Mouse (Mus musculus) ES-Bruce4 (cell line): ENCODE measurements around the gene Prps2. TPM values are rescaled to one million over a fixed set of nuclear protein-coding genes. Genes with fewer than 3 reads are reported as not detected.

Experiments used
- H3K27ac ChIP-seq: 2 replicates; pipeline ENCODE4 v1.5.1; 2012; ENCODE audit warnings: low read length, inconsistent platforms; ENCODE audit not compliant: insufficient read depth
- H3K27me3 ChIP-seq: 2 replicates; pipeline ENCODE4 v1.6.1; 2012; ENCODE audit warnings: mild to moderate bottlenecking, low read length, inconsistent platforms; ENCODE audit not compliant: control insufficient read depth, poor library complexity, insufficient read depth, severe bottlenecking
- H3K36me3 ChIP-seq: 2 replicates; pipeline ENCODE4 v1.6.1; 2012; ENCODE audit warnings: inconsistent platforms, mild to moderate bottlenecking, low read length, moderate library complexity; ENCODE audit not compliant: control insufficient read depth, poor library complexity, insufficient read depth, severe bottlenecking
- H3K4me1 ChIP-seq: one replicate; pipeline ENCODE4 v1.8.1; 2011; ENCODE audit warnings: low read length; ENCODE audit not compliant: control insufficient read depth, insufficient read depth
- H3K4me3 ChIP-seq: 2 replicates; pipeline ENCODE4 v1.5.1; 2011; ENCODE audit warnings: low read depth, mild to moderate bottlenecking, low read length
- H3K9ac ChIP-seq: 2 replicates; pipeline ENCODE4 v1.6.1; 2012; ENCODE audit warnings: low read depth, mild to moderate bottlenecking, inconsistent platforms; ENCODE audit not compliant: poor library complexity, severe bottlenecking
- H3K9me3 ChIP-seq: replicated peaks from 2 replicates; pipeline ENCODE4 v1.6.1; 2012; ENCODE audit warnings: mild to moderate bottlenecking, low read length, inconsistent platforms; ENCODE audit not compliant: control insufficient read depth, poor library complexity, insufficient read depth, severe bottlenecking
- CTCF ChIP-seq: IDR thresholded peaks from one replicate; pipeline ENCODE4 v1.8.1; 2011; ENCODE audit warnings: low read depth, low read length
- EP300 ChIP-seq: IDR thresholded peaks from 2 replicates; pipeline ENCODE4 v1.6.1; 2011; ENCODE audit warnings: low read depth, low read length; ENCODE audit not compliant: insufficient read depth
- POLR2A ChIP-seq: IDR thresholded peaks from one replicate; pipeline ENCODE4 v1.8.1; 2011; ENCODE audit warnings: low read length; ENCODE audit not compliant: insufficient read depth
- polyA plus RNA-seq: library from polyadenylated mRNA; stranded (reverse); fragments of >200 nt; gene quantifications from 2 replicates; pipeline ENCODE4 v1.2.4, GENCODE M21; 2011; ENCODE audit warnings: low read depth; ENCODE audit not compliant: missing spikeins, insufficient read depth, insufficient read length

Prps2 gene
- polyA plus RNA-seq, 1 experiment: 30.1 TPM

- H3K9ac ChIP-seq: no peak within 1 kb of the TSS
- H3K4me3 ChIP-seq: no peak within 1 kb of the TSS
- H3K9me3 ChIP-seq: no peaks in the 10 kb centered on the region
- H3K27ac ChIP-seq: no peak within 1 kb of the TSS
- TF ChIP-seq POLR2A (no peak), CTCF (no peak), EP300 (no peak)
- H3K4me1 ChIP-seq: no peaks in the 10 kb centered on the region
- no peaks in the 10 kb centered on the region for H3K36me3 ChIP-seq
- no peaks in the 10 kb centered on the region for H3K27me3 ChIP-seq
These were observed 52.1 kb downstream of the Prps2 start, which contains the start of gene Tlr7 for GRCm38 (mm10) chrX:167330399-167330798. Gene Tlr7 (minus strand): TSS chrX:167330558.

GRCm38 (mm10) chrX:167329620-167330019 is 52.9 kb downstream of the Prps2 start:
- Histone ChIP-seq H3K4me1 (no peaks in the 10 kb centered on the region), H3K27ac (no peak overlapping the region), H3K36me3 (no peaks in the 10 kb centered on the region), H3K9ac (no peak overlapping the region), H3K27me3 (no peaks in the 10 kb centered on the region), H3K9me3 (no peaks in the 10 kb centered on the region), H3K4me3 (no peak overlapping the region)
- TF ChIP-seq EP300 (no peak), CTCF (no peak), POLR2A (no peak)

GRCm38 (mm10) chrX:167329098-167329497 is 53.5 kb downstream of the Prps2 start:
- H3K27ac ChIP-seq: no peak overlapping the region
- H3K9ac ChIP-seq: no peak overlapping the region
- H3K36me3 ChIP-seq: no peaks in the 10 kb centered on the region
- TF ChIP-seq EP300 (no peak), POLR2A (no peak), CTCF (no peak)
- H3K4me1 ChIP-seq: no peaks in the 10 kb centered on the region
- no peaks in the 10 kb centered on the region for H3K9me3 ChIP-seq
- no peaks in the 10 kb centered on the region for H3K27me3 ChIP-seq
- no peak overlapping the region for H3K4me3 ChIP-seq

- H3K9ac ChIP-seq: no peak overlapping the region
- no peaks in the 10 kb centered on the region for H3K9me3 ChIP-seq
- no peak overlapping the region for H3K4me3 ChIP-seq
- H3K27me3 ChIP-seq: no peaks in the 10 kb centered on the region
- H3K27ac ChIP-seq: no peak overlapping the region
- no peaks in the 10 kb centered on the region for H3K36me3 ChIP-seq
- no peak for TF ChIP-seq POLR2A
- TF ChIP-seq EP300: no peak
- TF ChIP-seq CTCF: no peak
- H3K4me1 ChIP-seq: no peaks in the 10 kb centered on the region
These were observed 54.0 kb downstream of the Prps2 start for GRCm38 (mm10) chrX:167328519-167328918.

GRCm38 (mm10) chrX:167323742-167324141 is 58.8 kb downstream of the Prps2 start:
- no peak overlapping the region for H3K9ac ChIP-seq
- H3K27me3 ChIP-seq: no peaks in the 10 kb centered on the region
- no peaks in the 10 kb centered on the region for H3K4me1 ChIP-seq
- no peaks in the 10 kb centered on the region for H3K36me3 ChIP-seq
- H3K4me3 ChIP-seq: no peak overlapping the region
- no peak for TF ChIP-seq CTCF
- no peak for TF ChIP-seq EP300
- no peak for TF ChIP-seq POLR2A
- no peaks in the 10 kb centered on the region for H3K9me3 ChIP-seq
- no peak overlapping the region for H3K27ac ChIP-seq

- Histone ChIP-seq H3K4me1 (no peaks in the 10 kb centered on the region), H3K27ac (no peak overlapping the region), H3K9ac (no peak overlapping the region), H3K9me3 (no peaks in the 10 kb centered on the region), H3K27me3 (no peaks in the 10 kb centered on the region), H3K4me3 (no peak overlapping the region), H3K36me3 (no peaks in the 10 kb centered on the region)
- TF ChIP-seq POLR2A: no peak
- TF ChIP-seq EP300: no peak
These were observed 61.2 kb downstream of the Prps2 start for GRCm38 (mm10) chrX:167321233-167321806.
